ENCODE assay signal across 9 mouse cellular contexts in the genomic region with DNA sequence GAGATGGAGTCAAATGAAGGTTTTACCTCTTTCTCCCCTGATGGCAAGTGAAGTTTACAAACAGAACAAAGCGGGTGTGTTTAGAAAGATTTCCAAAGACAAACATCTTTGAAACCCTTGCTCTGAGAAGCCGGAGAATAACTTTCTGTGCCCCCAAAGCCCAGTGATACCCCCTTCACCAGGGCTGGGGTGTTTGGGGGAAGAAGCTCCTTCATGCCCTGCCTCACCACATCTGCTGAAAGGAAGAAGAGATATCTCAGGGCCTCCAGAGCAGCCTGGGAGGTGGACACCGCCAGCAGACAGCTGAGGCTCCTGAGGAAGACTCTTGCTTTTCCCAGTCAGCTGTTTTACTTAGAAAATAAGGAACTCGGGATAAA. TPM values are rescaled to one million over a fixed set of nuclear protein-coding genes. Genes with fewer than 3 reads are reported as not detected.
DNase-seq lines count a peak whose midpoint lies in the region; ATAC-seq and TF ChIP-seq lines count a peak whose summit lies in the region.
"Had no signal": no experiment of that assay in that cellular context is flagged by ENCODE, and none has a peak within 500 bp of the region (broad histone marks: within the 10 kb centered on the region; RNA-seq: fewer than 3 reads in every experiment).

No protein-coding gene starts in this region.

- 86% methylated on average over 4 of the region's 4 CpGs for WGBS in forebrain, embryonic 13.5 days
- 86% methylated on average over 4 of the region's 4 CpGs for WGBS in forebrain, embryonic 11.5 days
- WGBS in neural tube, embryonic 12.5 days, result 82% methylated on average over 4 of the region's 4 CpGs
- WGBS in limb, embryonic 15.5 days, result 74% methylated on average over 4 of the region's 4 CpGs
- 65% methylated on average over 4 of the region's 4 CpGs for WGBS in stomach, postnatal 0 days

- DNase-seq in forebrain, embryonic 11.5 days (ENCODE audit: low spot score), result no peak
- DNase-seq in neural tube, embryonic 10.5 days (ENCODE audit: extremely low spot score, low spot score), result no peak
- DNase-seq in stomach, postnatal 0 days (ENCODE audit: low spot score), result no peak
- no peak for DNase-seq in left cerebral cortex, postnatal 10 days (ENCODE audit: extremely low spot score in 1 of 2, low spot score in 2 of 2)
- DNase-seq in left cerebral cortex, postnatal 36 days (ENCODE audit: low spot score in 2 of 2), result no peak
- DNase-seq: adrenal gland, postnatal 36 days had no signal

- no peak overlapping the region for H3K9ac ChIP-seq in forebrain, embryonic 13.5 days
- H3K9ac ChIP-seq in forebrain, embryonic 11.5 days (ENCODE audit: low read length), result no peak overlapping the region
- no peak overlapping the region for H3K9ac ChIP-seq in neural tube, embryonic 12.5 days
- no peak overlapping the region for H3K9ac ChIP-seq in limb, embryonic 15.5 days
- no peak overlapping the region for H3K9ac ChIP-seq in stomach, postnatal 0 days (ENCODE audit: low read length)

- no peaks in the 10 kb centered on the region for H3K27me3 ChIP-seq in forebrain, embryonic 13.5 days
- no peaks in the 10 kb centered on the region for H3K27me3 ChIP-seq in forebrain, embryonic 11.5 days (ENCODE audit: control insufficient read depth, insufficient read depth, low read length)
- H3K27me3 ChIP-seq in neural tube, embryonic 12.5 days (replicated peaks), result peaks cover 6% of the 10 kb centered on the region; the same call in 1 of the 2 replicates
- no peaks in the 10 kb centered on the region for H3K27me3 ChIP-seq in limb, embryonic 15.5 days
- no peaks in the 10 kb centered on the region for H3K27me3 ChIP-seq in stomach, postnatal 0 days (ENCODE audit: control insufficient read depth, insufficient read depth, low read length)

- H3K27ac ChIP-seq in forebrain, embryonic 13.5 days, result no peak overlapping the region
- H3K27ac ChIP-seq in forebrain, embryonic 11.5 days (ENCODE audit: low read depth, low read length), result no peak overlapping the region
- H3K27ac ChIP-seq in neural tube, embryonic 12.5 days, result no peak overlapping the region
- H3K27ac ChIP-seq in limb, embryonic 15.5 days, result no peak overlapping the region
- no peak overlapping the region for H3K27ac ChIP-seq in stomach, postnatal 0 days (replicated peaks)

- H3K4me3 ChIP-seq in forebrain, embryonic 13.5 days, result no peak overlapping the region
- no peak overlapping the region for H3K4me3 ChIP-seq in forebrain, embryonic 11.5 days (ENCODE audit: low read depth, low read length)
- no peak overlapping the region for H3K4me3 ChIP-seq in neural tube, embryonic 12.5 days
- H3K4me3 ChIP-seq in limb, embryonic 15.5 days, result peak overlapping the region; percentile 90
- H3K4me3 ChIP-seq in stomach, postnatal 0 days (ENCODE audit: low read depth, low read length), result peak overlapping the region; percentile 85; the same call in 1 of the 2 replicates

- ATAC-seq in forebrain, embryonic 13.5 days, result no peak
- ATAC-seq in forebrain, embryonic 11.5 days (replicated peaks; ENCODE audit: low FRiP score), result no peak
- ATAC-seq in neural tube, embryonic 12.5 days (ENCODE audit: low FRiP score, low read depth), result no peak
- ATAC-seq in limb, embryonic 15.5 days (ENCODE audit: insufficient number of reproducible peaks, low FRiP score, low TSS enrichment, low read depth), result no peak
- ATAC-seq in stomach, postnatal 0 days (ENCODE audit: low FRiP score, low TSS enrichment), result no peak

- H3K36me3 ChIP-seq in forebrain, embryonic 13.5 days (ENCODE audit: poor library complexity, severe bottlenecking), result no peaks in the 10 kb centered on the region
- H3K36me3 ChIP-seq in forebrain, embryonic 11.5 days (ENCODE audit: control insufficient read depth, insufficient read depth, low read length), result no peaks in the 10 kb centered on the region
- H3K36me3 ChIP-seq in neural tube, embryonic 12.5 days, result no peaks in the 10 kb centered on the region
- no peaks in the 10 kb centered on the region for H3K36me3 ChIP-seq in limb, embryonic 15.5 days
- no peaks in the 10 kb centered on the region for H3K36me3 ChIP-seq in stomach, postnatal 0 days (ENCODE audit: control insufficient read depth, insufficient read depth, low read length)

- intact Hi-C loops in left cerebral cortex, postnatal 10 days (cut with DNase I), result no loop called here
- intact Hi-C loops in left cerebral cortex, postnatal 36 days (cut with DNase I), result loop anchor here (10.0 kb wide), 2 partner anchors 49 to 169 kb away; no protein-coding TSS in a partner anchor

- peaks cover 22% of the 10 kb centered on the region for H3K4me1 ChIP-seq in forebrain, embryonic 13.5 days
- peaks cover 2% of the 10 kb centered on the region; the same call in 1 of the 2 replicates for H3K4me1 ChIP-seq in forebrain, embryonic 11.5 days (replicated peaks; ENCODE audit: control insufficient read depth, insufficient read depth, low read length)
- H3K4me1 ChIP-seq in neural tube, embryonic 12.5 days, result peaks cover 8% of the 10 kb centered on the region; the same call in 1 of the 2 replicates
- peaks cover 26% of the 10 kb centered on the region for H3K4me1 ChIP-seq in limb, embryonic 15.5 days
- H3K4me1 ChIP-seq in stomach, postnatal 0 days (replicated peaks; ENCODE audit: control insufficient read depth, insufficient read depth), result peaks cover 9% of the 10 kb centered on the region; the same call in 1 of the 2 replicates

- no peak for TF ChIP-seq EP300 in stomach, postnatal 0 days (optimal IDR thresholded peaks at IDR 0.05)

- TF ChIP-seq CTCF in stomach, postnatal 0 days (IDR thresholded peaks at IDR 0.05; ENCODE audit: low read depth), result no peak

- peak overlapping the region; percentile 67 for H3K4me2 ChIP-seq in forebrain, embryonic 13.5 days
- no peak overlapping the region for H3K4me2 ChIP-seq in forebrain, embryonic 11.5 days (ENCODE audit: low read depth, low read length, severe bottlenecking)
- H3K4me2 ChIP-seq in neural tube, embryonic 12.5 days (replicated peaks), result peak overlapping the region; percentile 91
- H3K4me2 ChIP-seq in limb, embryonic 15.5 days, result peak overlapping the region; percentile 90
- peak overlapping the region; percentile 92 for H3K4me2 ChIP-seq in stomach, postnatal 0 days (replicated peaks; ENCODE audit: low read depth)

- no peaks in the 10 kb centered on the region for H3K9me3 ChIP-seq in forebrain, embryonic 13.5 days (replicated peaks)
- no peaks in the 10 kb centered on the region for H3K9me3 ChIP-seq in forebrain, embryonic 11.5 days (ENCODE audit: control insufficient read depth, low read length)
- no peaks in the 10 kb centered on the region for H3K9me3 ChIP-seq in neural tube, embryonic 12.5 days
- H3K9me3 ChIP-seq in limb, embryonic 15.5 days, result no peaks in the 10 kb centered on the region
- H3K9me3 ChIP-seq in stomach, postnatal 0 days (ENCODE audit: control insufficient read depth, low read length), result no peaks in the 10 kb centered on the region

RNA-seq across cellular contexts. Expression of a gene that starts 1.9 kb away (rescaled TPM):
- 15.7 and 16.6 TPM in 2 replicates for polyA plus RNA-seq in forebrain, embryonic 13.5 days (2015; fragmentation: Nextera tagmentation; extraction: Ambion mirVana)
- polyA plus RNA-seq in forebrain, embryonic 11.5 days (2014; fragmentation: Nextera tagmentation; extraction: Ambion mirVana), result 19.1 and 19.3 TPM in 2 replicates
- polyA plus RNA-seq in neural tube, embryonic 12.5 days (2016; fragmentation: Nextera tagmentation; extraction: Ambion mirVana), result 13.5 and 14.7 TPM in 2 replicates
- polyA plus RNA-seq in limb, embryonic 15.5 days (2015; fragmentation: Nextera tagmentation; extraction: Ambion mirVana), result 19.1 and 20.2 TPM in 2 replicates
- 7.8 and 8.7 TPM in 2 replicates for polyA plus RNA-seq in stomach, postnatal 0 days (2015; fragmentation: Nextera tagmentation; extraction: Ambion mirVana)
- 10 to 100 TPM; 35.2 to 37.8 TPM for total RNA-seq in left cerebral cortex, postnatal 10 days (2021)
- total RNA-seq in left cerebral cortex, postnatal 36 days (2021), result 10 to 100 TPM; 19.7 to 21.7 TPM

Comparison
In these comparisons a context has a peak if more than half of its experiments do, and no peak if none do; other contexts are left out.
1. H3K4me3 ChIP-seq: peak in limb, embryonic 15.5 days (single experiment) and stomach, postnatal 0 days (single experiment); none in forebrain, embryonic 13.5 days (single experiment), forebrain, embryonic 11.5 days (single experiment) and neural tube, embryonic 12.5 days (single experiment).